Mouse (Mus musculus): ENCODE data around the gene Bcl6. TPM values are rescaled to one million over a fixed set of nuclear protein-coding genes. Genes with fewer than 3 reads are reported as not detected.

Gene Bcl6
- 1.6 and 2.4 TPM in 2 replicates for polyA plus RNA-seq (2015; fragmentation: Nextera tagmentation; extraction: Ambion mirVana)

- Histone ChIP-seq H3K4me1 (replicated peaks; ENCODE audit: control insufficient read depth, insufficient read depth, low read length) (peaks cover 29% of the 10 kb centered on the region), H3K27me3 (ENCODE audit: control insufficient read depth, insufficient read depth, low read depth, low read length) (no peaks in the 10 kb centered on the region), H3K36me3 (ENCODE audit: control insufficient read depth, insufficient read depth, low read length) (no peaks in the 10 kb centered on the region; the same call in 1 of the 2 replicates), H3K4me3 (ENCODE audit: low read length) (peak within 1 kb of the TSS; percentile 84), H3K9me3 (ENCODE audit: control insufficient read depth, low read length) (no peaks in the 10 kb centered on the region), H3K9ac (ENCODE audit: low read length) (peak within 1 kb of the TSS; percentile 88), H3K4me2 (ENCODE audit: low read depth, low read length) (peak within 1 kb of the TSS; percentile 96), H3K27ac (ENCODE audit: low read length) (peak within 1 kb of the TSS; percentile 98)
- 0% methylated on average over 68 of the region's 68 CpGs for WGBS
- ATAC-seq (ENCODE audit: low read depth), result peak; percentile 78
Observed at GRCm38 (mm10) chr16:23988466-23989208, at the start of gene Bcl6, which contains the start of gene Gm37419. Bcl6 (minus strand) TSS chr16:23988852. Gm37419 (plus strand) TSS chr16:23988482.

GRCm38 (mm10) chr16:24036398-24036797, 47.7 kb upstream of the Bcl6 start:
- WGBS, result 77% methylated on average over 3 of the region's 3 CpGs
- Histone ChIP-seq H3K4me1 (replicated peaks; ENCODE audit: control insufficient read depth, insufficient read depth, low read length) (no peaks in the 10 kb centered on the region), H3K27ac (ENCODE audit: low read length) (0 out of 2 replicates have a peak overlapping the region, but pooled peaks have one; percentile 17), H3K4me2 (ENCODE audit: low read depth, low read length) (no peak overlapping the region), H3K36me3 (ENCODE audit: control insufficient read depth, insufficient read depth, low read length) (no peaks in the 10 kb centered on the region), H3K9me3 (ENCODE audit: control insufficient read depth, low read length) (no peaks in the 10 kb centered on the region), H3K4me3 (ENCODE audit: low read length) (no peak overlapping the region), H3K27me3 (ENCODE audit: control insufficient read depth, insufficient read depth, low read depth, low read length) (no peaks in the 10 kb centered on the region), H3K9ac (ENCODE audit: low read length) (no peak overlapping the region)
- ATAC-seq (ENCODE audit: low read depth), result no peak

- H3K4me2 ChIP-seq (ENCODE audit: low read depth, low read length), result no peak overlapping the region
- H3K9me3 ChIP-seq (ENCODE audit: control insufficient read depth, low read length), result no peaks in the 10 kb centered on the region
- peak; percentile 20; the same call in 1 of the 2 replicates for ATAC-seq (ENCODE audit: low read depth)
- no peaks in the 10 kb centered on the region for H3K36me3 ChIP-seq (ENCODE audit: control insufficient read depth, insufficient read depth, low read length)
- H3K4me3 ChIP-seq (ENCODE audit: low read length), result no peak overlapping the region
- 0 out of 2 replicates have a peak overlapping the region, but pooled peaks have one; percentile 16 for H3K27ac ChIP-seq (ENCODE audit: low read length)
- no peaks in the 10 kb centered on the region for H3K4me1 ChIP-seq (replicated peaks; ENCODE audit: control insufficient read depth, insufficient read depth, low read length)
- no peak overlapping the region for H3K9ac ChIP-seq (ENCODE audit: low read length)
- no peaks in the 10 kb centered on the region for H3K27me3 ChIP-seq (ENCODE audit: control insufficient read depth, insufficient read depth, low read depth, low read length)
Observed at GRCm38 (mm10) chr16:24035767-24036166, 47.1 kb upstream of the Bcl6 start.

- H3K9me3 ChIP-seq (ENCODE audit: control insufficient read depth, low read length), result no peaks in the 10 kb centered on the region
- H3K27ac ChIP-seq (ENCODE audit: low read length), result no peak overlapping the region
- no peaks in the 10 kb centered on the region for H3K4me1 ChIP-seq (replicated peaks; ENCODE audit: control insufficient read depth, insufficient read depth, low read length)
- no peaks in the 10 kb centered on the region for H3K36me3 ChIP-seq (ENCODE audit: control insufficient read depth, insufficient read depth, low read length)
- no peak for ATAC-seq (ENCODE audit: low read depth)
- H3K9ac ChIP-seq (ENCODE audit: low read length), result no peak overlapping the region
- H3K27me3 ChIP-seq (ENCODE audit: control insufficient read depth, insufficient read depth, low read depth, low read length), result no peaks in the 10 kb centered on the region
- 56% methylated on average over 2 of the region's 2 CpGs for WGBS
- no peak overlapping the region for H3K4me2 ChIP-seq (ENCODE audit: low read depth, low read length)
- H3K4me3 ChIP-seq (ENCODE audit: low read length), result no peak overlapping the region
Observed at GRCm38 (mm10) chr16:24034450-24034849, 45.8 kb upstream of the Bcl6 start.

- no peak overlapping the region for H3K4me2 ChIP-seq (ENCODE audit: low read depth, low read length)
- no peaks in the 10 kb centered on the region for H3K9me3 ChIP-seq (ENCODE audit: control insufficient read depth, low read length)
- ATAC-seq (ENCODE audit: low read depth), result no peak
- 95% methylated on average over 5 of the region's 5 CpGs for WGBS
- no peaks in the 10 kb centered on the region for H3K36me3 ChIP-seq (ENCODE audit: control insufficient read depth, insufficient read depth, low read length)
- no peak overlapping the region for H3K27ac ChIP-seq (ENCODE audit: low read length)
- H3K27me3 ChIP-seq (ENCODE audit: control insufficient read depth, insufficient read depth, low read depth, low read length), result no peaks in the 10 kb centered on the region
- no peak overlapping the region for H3K4me3 ChIP-seq (ENCODE audit: low read length)
- no peaks in the 10 kb centered on the region for H3K4me1 ChIP-seq (replicated peaks; ENCODE audit: control insufficient read depth, insufficient read depth, low read length)
- H3K9ac ChIP-seq (ENCODE audit: low read length), result no peak overlapping the region
Observed at GRCm38 (mm10) chr16:24033259-24033658, 44.6 kb upstream of the Bcl6 start.

GRCm38 (mm10) chr16:24029965-24030672, 41.5 kb upstream of the Bcl6 start:
- ATAC-seq (ENCODE audit: low read depth), result no peak
- H3K4me3 ChIP-seq (ENCODE audit: low read length), result no peak overlapping the region
- no peaks in the 10 kb centered on the region for H3K27me3 ChIP-seq (ENCODE audit: control insufficient read depth, insufficient read depth, low read depth, low read length)
- no peaks in the 10 kb centered on the region for H3K9me3 ChIP-seq (ENCODE audit: control insufficient read depth, low read length)
- no peaks in the 10 kb centered on the region for H3K4me1 ChIP-seq (replicated peaks; ENCODE audit: control insufficient read depth, insufficient read depth, low read length)
- no peak overlapping the region for H3K27ac ChIP-seq (ENCODE audit: low read length)
- no peak overlapping the region for H3K4me2 ChIP-seq (ENCODE audit: low read depth, low read length)
- no peak overlapping the region for H3K9ac ChIP-seq (ENCODE audit: low read length)
- 47% methylated on average over 2 of the region's 2 CpGs for WGBS
- H3K36me3 ChIP-seq (ENCODE audit: control insufficient read depth, insufficient read depth, low read length), result no peaks in the 10 kb centered on the region

- ATAC-seq (ENCODE audit: low read depth), result no peak
- WGBS, result 54% methylated on average over 7 of the region's 7 CpGs
- no peak overlapping the region for H3K4me3 ChIP-seq (ENCODE audit: low read length)
Observed at GRCm38 (mm10) chr16:24025442-24025841, 36.8 kb upstream of the Bcl6 start.

GRCm38 (mm10) chr16:24022605-24023004, 34.0 kb upstream of the Bcl6 start:
- Histone ChIP-seq H3K4me2 (ENCODE audit: low read depth, low read length) (no peak overlapping the region), H3K4me3 (ENCODE audit: low read length) (no peak overlapping the region), H3K9me3 (ENCODE audit: control insufficient read depth, low read length) (no peaks in the 10 kb centered on the region), H3K36me3 (ENCODE audit: control insufficient read depth, insufficient read depth, low read length) (no peaks in the 10 kb centered on the region), H3K4me1 (replicated peaks; ENCODE audit: control insufficient read depth, insufficient read depth, low read length) (no peaks in the 10 kb centered on the region), H3K27me3 (ENCODE audit: control insufficient read depth, insufficient read depth, low read depth, low read length) (no peaks in the 10 kb centered on the region), H3K27ac (ENCODE audit: low read length) (no peak overlapping the region), H3K9ac (ENCODE audit: low read length) (no peak overlapping the region)
- 80% methylated on average over 4 of the region's 4 CpGs for WGBS
- ATAC-seq (ENCODE audit: low read depth), result no peak

More at GRCm38 (mm10) chr16:24025442-24025841, 36.8 kb upstream of the Bcl6 start:
- Histone ChIP-seq H3K36me3 (ENCODE audit: control insufficient read depth, insufficient read depth, low read length) (no peaks in the 10 kb centered on the region), H3K27me3 (ENCODE audit: control insufficient read depth, insufficient read depth, low read depth, low read length) (no peaks in the 10 kb centered on the region), H3K9ac (ENCODE audit: low read length) (no peak overlapping the region), H3K4me1 (replicated peaks; ENCODE audit: control insufficient read depth, insufficient read depth, low read length) (no peaks in the 10 kb centered on the region), H3K27ac (ENCODE audit: low read length) (no peak overlapping the region), H3K4me2 (ENCODE audit: low read depth, low read length) (no peak overlapping the region), H3K9me3 (ENCODE audit: control insufficient read depth, low read length) (no peaks in the 10 kb centered on the region)

- Histone ChIP-seq H3K27me3 (ENCODE audit: control insufficient read depth, insufficient read depth, low read depth, low read length) (no peaks in the 10 kb centered on the region), H3K9ac (ENCODE audit: low read length) (no peak overlapping the region), H3K4me2 (ENCODE audit: low read depth, low read length) (no peak overlapping the region), H3K4me3 (ENCODE audit: low read length) (no peak overlapping the region), H3K9me3 (ENCODE audit: control insufficient read depth, low read length) (no peaks in the 10 kb centered on the region), H3K4me1 (replicated peaks; ENCODE audit: control insufficient read depth, insufficient read depth, low read length) (no peaks in the 10 kb centered on the region), H3K27ac (ENCODE audit: low read length) (no peak overlapping the region), H3K36me3 (ENCODE audit: control insufficient read depth, insufficient read depth, low read length) (no peaks in the 10 kb centered on the region)
- no peak for ATAC-seq (ENCODE audit: low read depth)
- WGBS, result 55% methylated on average over 1 of the region's 1 CpGs
Observed at GRCm38 (mm10) chr16:24021722-24022121, 33.1 kb upstream of the Bcl6 start.

Measured in lung, embryonic 16.5 days (tissue).